8 mouse cellular contexts compared by ENCODE assay signal in genomic region chr2:96585665-96586064, GRCm38 (mm10).
DNase-seq lines count a peak whose midpoint lies in the region; ATAC-seq and TF ChIP-seq lines count a peak whose summit lies in the region.
"Had no signal": no experiment of that assay in that cellular context is flagged by ENCODE, and none has a peak within 500 bp of the region (broad histone marks: within the 10 kb centered on the region; RNA-seq: fewer than 3 reads in every experiment).

No protein-coding gene starts in this region.

- peak; percentile 72 for DNase-seq in 416B (ENCODE audit: low read depth)
- DNase-seq in cerebellum, adult 9-11 months, result peak; percentile 60
- peak; percentile 18 to 53 for DNase-seq in frontal cortex, postnatal 25 days (ENCODE audit: low spot score in 2 of 2)
- DNase-seq in layer of hippocampus, adult 9-11 months, result peak; percentile 79
- DNase-seq in midbrain, postnatal 0 days (ENCODE audit: low spot score), result peak; percentile 90

- WGBS in midbrain, postnatal 0 days, result 4% methylated on average over 4 of the region's 4 CpGs

- no peaks in the 10 kb centered on the region for H3K27me3 ChIP-seq in ES-Bruce4 (ENCODE audit: control insufficient read depth, insufficient read depth, low read length, poor library complexity, severe bottlenecking)
- H3K27me3 ChIP-seq in midbrain, postnatal 0 days (ENCODE audit: insufficient read depth, low read length), result no peaks in the 10 kb centered on the region
- H3K27me3 ChIP-seq: heart, embryonic 15.5 days had no signal

- no peak overlapping the region for H3K4me3 ChIP-seq in ES-Bruce4 (ENCODE audit: low read depth, low read length)
- no peak overlapping the region for H3K4me3 ChIP-seq in midbrain, postnatal 0 days (ENCODE audit: low read depth, low read length)
- H3K4me3 ChIP-seq: heart, embryonic 15.5 days had no signal

- H3K4me1 ChIP-seq in ES-Bruce4 (ENCODE audit: control insufficient read depth, insufficient read depth, low read length), result no peaks in the 10 kb centered on the region
- H3K4me1 ChIP-seq in midbrain, postnatal 0 days (ENCODE audit: insufficient read depth, low read length), result no peaks in the 10 kb centered on the region
- H3K4me1 ChIP-seq: heart, embryonic 15.5 days had no signal

- ATAC-seq in midbrain, postnatal 0 days (ENCODE audit: low FRiP score), result no peak
- ATAC-seq in inflammation-experienced regulatory T-cells, adult 6 months, result no peak

- TF ChIP-seq EP300 in ES-Bruce4 (IDR thresholded peaks at IDR 0.05; ENCODE audit: insufficient read depth, low read depth, low read length), result no peak

- H3K36me3 ChIP-seq in ES-Bruce4 (ENCODE audit: control insufficient read depth, insufficient read depth, low read length, poor library complexity, severe bottlenecking), result no peaks in the 10 kb centered on the region
- H3K36me3 ChIP-seq in midbrain, postnatal 0 days (ENCODE audit: insufficient read depth, low read length), result no peaks in the 10 kb centered on the region
- H3K36me3 ChIP-seq: heart, embryonic 15.5 days had no signal

- no peak overlapping the region for H3K27ac ChIP-seq in ES-Bruce4 (ENCODE audit: insufficient read depth, low read length)
- H3K27ac ChIP-seq in midbrain, postnatal 0 days (ENCODE audit: low read depth, low read length), result no peak overlapping the region
- H3K27ac ChIP-seq: heart, embryonic 15.5 days had no signal

- no peaks in the 10 kb centered on the region for H3K9me3 ChIP-seq in ES-Bruce4 (replicated peaks; ENCODE audit: control insufficient read depth, insufficient read depth, low read length, poor library complexity, severe bottlenecking)
- H3K9me3 ChIP-seq in midbrain, postnatal 0 days (ENCODE audit: low read length), result no peaks in the 10 kb centered on the region
- H3K9me3 ChIP-seq: heart, embryonic 15.5 days had no signal

- no peak overlapping the region for H3K4me2 ChIP-seq in midbrain, postnatal 0 days (ENCODE audit: low read depth, low read length, poor library complexity, severe bottlenecking)
- H3K4me2 ChIP-seq: heart, embryonic 15.5 days had no signal

- no peak overlapping the region for H3K9ac ChIP-seq in ES-Bruce4 (ENCODE audit: low read depth, poor library complexity, severe bottlenecking)
- H3K9ac ChIP-seq in midbrain, postnatal 0 days (replicated peaks; ENCODE audit: low read length, poor library complexity, severe bottlenecking), result no peak overlapping the region
- H3K9ac ChIP-seq: heart, embryonic 15.5 days had no signal

- peak; percentile 20 for TF ChIP-seq CTCF in ES-Bruce4 (IDR thresholded peaks at IDR 0.05; ENCODE audit: low read depth, low read length)
- peak; percentile 93 for TF ChIP-seq CTCF in midbrain, postnatal 0 days (IDR thresholded peaks at IDR 0.05)

- TF ChIP-seq POLR2A in ES-Bruce4 (IDR thresholded peaks at IDR 0.05; ENCODE audit: insufficient read depth, low read length), result no peak

Comparison
In these comparisons a context has a peak if more than half of its experiments do, and no peak if none do; other contexts are left out.
1. DNase-seq: peak in every context shown above with its lines; median percentile 90 in midbrain, postnatal 0 days; 79 in layer of hippocampus, adult 9-11 months; 72 in 416B; 60 in cerebellum, adult 9-11 months; 36 in frontal cortex, postnatal 25 days.